Mouse (Mus musculus): ENCODE results near the gene Crtc3. TPM values are rescaled to one million over a fixed set of nuclear protein-coding genes. Genes with fewer than 3 reads are reported as not detected.
A peak's percentile ranks its signal among the peaks of the same experiment; 100 is the strongest.

The Crtc3 gene
- polyA plus RNA-seq, 1 experiment from 2014 or later = 12.6 TPM

DNA sequence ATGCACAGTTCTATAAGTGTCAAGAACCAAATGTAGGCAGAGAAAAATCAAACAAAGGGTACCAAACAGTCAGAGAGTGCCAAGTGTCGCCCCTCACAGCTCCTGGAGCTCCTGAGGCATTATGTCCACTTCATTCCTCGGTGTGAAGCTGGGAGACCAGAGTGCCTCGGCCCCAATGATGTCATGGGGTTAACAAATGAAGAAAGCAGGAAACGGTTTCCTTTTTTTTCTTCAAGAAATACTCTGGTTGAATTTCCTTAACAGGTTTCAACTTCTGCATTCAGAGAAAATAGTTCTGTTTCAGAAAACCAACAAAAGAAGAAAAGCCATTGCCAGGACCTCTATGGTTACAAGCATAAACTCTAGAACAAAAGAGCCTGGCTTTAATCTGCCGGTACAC is 36.4 kb downstream of the Crtc3 start:
- no peak overlapping the region for H3K4me3 ChIP-seq (replicated peaks)
- 28% methylated on average over 5 of the region's 5 CpGs for WGBS
- H3K9ac ChIP-seq = no peak overlapping the region
- H3K27me3 ChIP-seq = no peaks in the 10 kb centered on the region
- H3K27ac ChIP-seq = peak overlapping the region; percentile 53; the same call in 1 of the 2 replicates
- no peak for ATAC-seq (ENCODE audit: low FRiP score)
- H3K4me1 ChIP-seq = peaks cover 32% of the 10 kb centered on the region
- H3K9me3 ChIP-seq = no peaks in the 10 kb centered on the region
- H3K4me2 ChIP-seq = no peak overlapping the region
- H3K36me3 ChIP-seq (replicated peaks) = no peaks in the 10 kb centered on the region

DNA sequence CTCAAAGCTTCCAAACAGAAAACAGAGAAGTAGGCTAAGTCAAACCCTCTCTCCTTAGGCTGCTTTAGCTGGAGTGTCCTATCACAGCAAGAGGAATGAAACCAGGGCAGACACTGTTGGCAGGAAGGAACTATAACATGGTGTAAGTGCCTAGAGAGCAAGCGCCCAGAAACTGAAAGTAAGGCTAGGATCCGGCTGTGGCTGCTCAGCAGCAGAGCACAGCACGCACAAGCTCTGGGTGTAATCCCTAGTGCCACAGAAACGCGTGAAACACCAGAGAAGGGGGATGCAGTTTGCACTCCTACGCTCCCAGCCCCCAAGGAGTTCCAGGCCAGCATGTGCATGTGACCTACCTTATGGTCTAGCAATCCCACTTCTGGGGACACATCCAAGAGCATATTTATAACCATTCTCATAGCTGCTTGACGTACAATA is 41.2 kb downstream of the Crtc3 start:
- peaks cover 18% of the 10 kb centered on the region for H3K4me1 ChIP-seq
- H3K27ac ChIP-seq = no peak overlapping the region
- no peak overlapping the region for H3K4me3 ChIP-seq (replicated peaks)
- H3K27me3 ChIP-seq = no peaks in the 10 kb centered on the region
- no peak overlapping the region for H3K9ac ChIP-seq
- WGBS = 89% methylated on average over 7 of the region's 7 CpGs
- H3K36me3 ChIP-seq (replicated peaks) = no peaks in the 10 kb centered on the region
- ATAC-seq (ENCODE audit: low FRiP score) = no peak
- no peak overlapping the region for H3K4me2 ChIP-seq
- H3K9me3 ChIP-seq = no peaks in the 10 kb centered on the region

DNA sequence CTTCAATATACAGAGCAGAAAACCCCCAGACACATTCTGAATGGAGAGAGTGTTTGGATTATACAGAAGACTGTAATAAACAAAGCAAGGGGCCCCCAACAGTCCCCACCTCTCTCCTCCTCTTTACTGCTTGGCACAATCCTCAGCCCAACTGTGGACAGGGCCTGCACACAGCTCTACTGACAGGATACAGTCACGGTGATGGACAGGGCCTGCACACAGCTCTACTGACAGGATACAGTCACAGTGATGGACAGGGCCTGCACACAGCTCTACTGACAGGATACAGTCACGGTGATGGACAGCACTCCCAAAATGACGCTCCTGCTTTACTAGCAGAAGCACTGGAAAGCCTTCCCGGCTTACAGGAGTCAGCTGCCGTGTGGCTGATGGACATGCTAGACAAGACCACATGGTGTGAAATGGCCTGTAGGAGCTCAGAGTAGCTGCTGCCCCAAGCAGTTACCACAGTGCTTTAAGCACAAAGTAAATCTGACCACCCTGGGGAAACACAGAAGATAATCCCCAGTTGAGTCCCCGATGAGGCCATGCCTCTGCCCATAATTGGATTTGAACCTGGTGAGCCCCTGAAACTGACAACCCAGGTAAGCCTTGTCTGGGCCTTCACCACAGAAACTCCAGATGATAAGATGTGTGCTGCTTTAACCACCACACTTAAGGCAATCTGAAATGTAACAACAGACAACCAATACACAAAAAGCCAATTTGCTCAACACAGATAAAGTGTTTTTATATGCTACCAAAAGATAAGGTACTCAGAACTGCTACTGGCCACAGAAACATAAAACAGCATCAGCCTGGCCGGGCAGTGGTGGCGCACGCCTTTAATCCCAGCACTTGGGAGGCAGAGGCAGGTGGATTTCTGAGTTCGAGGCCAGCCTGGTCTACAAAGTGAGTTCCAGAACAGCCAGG is 42.3 kb downstream of the Crtc3 start:
- Histone ChIP-seq H3K9ac (no peak overlapping the region), H3K27ac (no peak overlapping the region), H3K4me2 (no peak overlapping the region), H3K36me3 (replicated peaks) (no peaks in the 10 kb centered on the region), H3K4me1 (peaks cover 23% of the 10 kb centered on the region), H3K9me3 (no peaks in the 10 kb centered on the region), H3K4me3 (replicated peaks) (no peak overlapping the region), H3K27me3 (no peaks in the 10 kb centered on the region)
- WGBS = 82% methylated on average over 10 of the region's 10 CpGs
- ATAC-seq (ENCODE audit: low FRiP score) = no peak

DNA sequence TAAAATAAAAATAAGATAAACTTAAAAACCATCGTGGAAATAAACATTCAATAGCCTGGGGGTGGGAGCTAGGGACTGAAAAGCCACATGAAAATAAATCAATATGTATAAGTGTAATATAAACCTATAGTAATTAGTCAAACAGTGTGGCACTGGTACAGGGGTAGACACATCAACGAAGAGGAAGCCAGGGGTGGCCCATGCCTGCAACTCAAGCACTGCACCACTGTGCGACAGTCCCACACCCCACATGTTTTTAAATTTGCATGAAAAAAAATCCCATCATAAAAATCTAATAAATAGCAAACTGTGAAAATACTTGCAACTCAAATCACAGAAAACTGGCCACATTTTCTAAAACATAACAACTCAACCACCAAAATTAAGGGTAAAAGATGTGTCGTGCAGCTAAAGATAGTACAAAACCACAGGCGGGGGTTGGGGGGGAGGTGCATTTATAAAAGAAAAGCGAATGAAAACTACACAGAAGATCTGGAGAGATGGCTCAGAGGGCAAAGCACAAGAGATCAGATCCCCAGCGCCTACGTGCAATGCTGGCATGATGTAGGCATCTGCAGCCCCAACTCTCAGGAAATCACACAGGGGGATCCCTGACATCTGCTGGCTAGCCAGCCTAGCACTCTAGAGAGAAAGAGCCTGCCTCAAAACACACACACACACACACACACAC is 45.6 kb downstream of the Crtc3 start:
- Histone ChIP-seq H3K9me3 (no peaks in the 10 kb centered on the region), H3K36me3 (replicated peaks) (no peaks in the 10 kb centered on the region), H3K9ac (no peak overlapping the region), H3K4me2 (no peak overlapping the region), H3K4me1 (peaks cover 27% of the 10 kb centered on the region), H3K27me3 (no peaks in the 10 kb centered on the region), H3K27ac (no peak overlapping the region), H3K4me3 (replicated peaks) (no peak overlapping the region)
- no peak for ATAC-seq (ENCODE audit: low FRiP score)
- WGBS = 85% methylated on average over 8 of the region's 8 CpGs

DNA sequence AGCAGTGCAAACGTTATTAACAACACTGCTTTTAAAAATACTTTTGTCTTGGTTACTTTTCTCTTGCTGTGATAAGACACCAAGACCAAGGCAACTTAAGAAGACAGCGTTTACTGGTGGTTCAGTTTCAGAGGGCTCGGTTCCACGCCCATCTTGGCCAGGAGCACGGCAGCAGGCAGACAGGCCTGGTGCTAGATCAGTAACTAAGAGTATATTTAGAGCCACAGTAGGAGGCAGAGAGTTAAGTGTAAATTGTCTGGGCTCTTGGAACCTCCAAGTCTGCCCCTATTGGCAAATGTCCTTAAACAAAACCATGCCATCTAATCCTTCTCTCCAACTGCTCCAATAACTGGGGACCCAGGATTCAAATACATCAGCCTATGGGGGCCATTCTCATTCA is 46.1 kb downstream of the Crtc3 start:
- H3K27ac ChIP-seq = no peak overlapping the region
- H3K27me3 ChIP-seq = no peaks in the 10 kb centered on the region
- no peaks in the 10 kb centered on the region for H3K36me3 ChIP-seq (replicated peaks)
- WGBS = 76% methylated on average over 5 of the region's 5 CpGs
- no peak overlapping the region for H3K4me2 ChIP-seq
- no peak overlapping the region for H3K4me3 ChIP-seq (replicated peaks)
- ATAC-seq (ENCODE audit: low FRiP score) = no peak
- peaks cover 27% of the 10 kb centered on the region for H3K4me1 ChIP-seq
- H3K9me3 ChIP-seq = no peaks in the 10 kb centered on the region
- H3K9ac ChIP-seq = no peak overlapping the region

DNA sequence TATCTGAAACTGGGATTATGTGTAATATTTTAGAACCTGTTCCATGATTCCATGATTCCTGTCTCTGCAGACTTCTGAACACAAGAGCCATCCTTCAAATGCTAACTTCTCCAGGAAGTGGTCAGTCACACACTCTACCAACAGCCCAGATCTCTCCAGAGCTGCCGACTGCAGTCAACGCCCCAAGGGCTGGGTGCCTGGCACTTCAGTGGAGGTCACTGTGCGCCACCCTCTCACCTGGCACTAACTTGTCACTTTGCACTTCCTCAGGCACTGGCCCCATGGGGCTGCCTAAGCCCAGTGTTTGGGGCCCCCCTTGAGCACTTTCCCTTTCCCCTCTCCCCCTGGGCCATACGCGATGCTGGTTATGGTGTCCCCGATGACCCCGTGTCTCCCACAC is 46.8 kb downstream of the Crtc3 start:
- Histone ChIP-seq H3K27ac (no peak overlapping the region), H3K4me3 (replicated peaks) (no peak overlapping the region), H3K4me1 (peaks cover 31% of the 10 kb centered on the region), H3K27me3 (no peaks in the 10 kb centered on the region), H3K9me3 (no peaks in the 10 kb centered on the region), H3K4me2 (no peak overlapping the region), H3K9ac (no peak overlapping the region), H3K36me3 (replicated peaks) (no peaks in the 10 kb centered on the region)
- 89% methylated on average over 7 of the region's 7 CpGs for WGBS
- ATAC-seq (ENCODE audit: low FRiP score) = no peak

DNA sequence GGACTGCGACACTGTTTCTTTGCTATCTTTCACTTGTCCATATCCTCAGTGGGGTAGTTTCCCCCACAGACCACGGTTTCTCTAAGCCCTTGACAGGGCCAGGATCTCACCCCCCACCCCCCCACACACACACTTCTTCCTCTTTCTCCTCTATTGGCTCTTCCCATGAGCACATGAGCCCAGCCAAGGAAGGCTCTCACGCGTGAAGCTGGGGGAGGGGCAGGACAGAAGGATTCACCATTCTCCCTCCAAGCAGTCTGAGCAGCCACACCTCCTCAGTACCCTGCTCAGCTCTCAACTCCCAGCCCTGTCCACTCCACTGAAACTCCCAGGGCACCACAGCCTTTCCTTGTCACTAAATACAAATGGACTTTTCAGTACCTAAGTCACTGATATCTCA is 47.2 kb downstream of the Crtc3 start:
- H3K9ac ChIP-seq = no peak overlapping the region
- 25% methylated on average over 4 of the region's 4 CpGs for WGBS
- peaks cover 31% of the 10 kb centered on the region for H3K4me1 ChIP-seq
- H3K4me2 ChIP-seq = no peak overlapping the region
- H3K9me3 ChIP-seq = no peaks in the 10 kb centered on the region
- H3K27ac ChIP-seq = no peak overlapping the region
- ATAC-seq (ENCODE audit: low FRiP score) = no peak
- no peak overlapping the region for H3K4me3 ChIP-seq (replicated peaks)
- no peaks in the 10 kb centered on the region for H3K36me3 ChIP-seq (replicated peaks)
- H3K27me3 ChIP-seq = no peaks in the 10 kb centered on the region

DNA sequence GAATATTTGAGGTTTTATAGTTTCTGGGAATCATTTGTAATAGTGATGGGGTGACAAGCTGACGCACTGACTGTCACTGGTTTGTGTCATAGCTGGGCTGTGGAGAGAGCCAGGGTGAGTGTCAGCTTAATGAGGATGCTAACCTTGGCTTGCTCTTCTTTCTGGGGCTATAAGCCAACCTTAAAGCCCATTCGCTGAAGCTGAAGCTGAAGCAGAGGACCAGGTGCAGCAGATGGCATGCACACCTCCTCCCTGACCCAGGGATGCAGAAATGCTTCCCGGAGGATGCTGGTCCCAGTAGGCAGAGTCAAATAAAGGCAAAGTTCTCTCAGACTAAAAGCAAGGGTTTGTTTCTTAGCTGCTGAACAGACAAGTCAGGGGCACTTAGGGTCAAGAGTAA is 48.7 kb downstream of the Crtc3 start:
- 91% methylated on average over 3 of the region's 3 CpGs for WGBS

DNA sequence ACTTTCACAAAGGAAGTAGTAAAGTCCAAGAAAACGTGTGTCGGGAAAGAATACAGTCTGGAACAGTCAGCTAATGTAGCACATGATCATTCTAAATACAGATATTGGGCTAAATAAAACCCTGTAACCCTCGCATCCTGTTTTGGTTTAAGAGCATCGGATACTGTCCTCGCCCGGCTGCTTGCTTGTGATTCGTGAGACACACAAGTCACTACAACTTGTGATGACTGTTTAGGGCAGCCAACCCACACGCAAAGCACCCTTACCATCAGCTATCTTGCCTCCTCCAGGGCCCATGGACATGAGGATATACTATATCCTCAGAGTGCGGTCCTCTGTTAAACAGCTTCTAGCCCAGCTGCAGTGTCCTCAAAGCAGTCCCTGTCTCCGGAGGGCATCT is 50.2 kb downstream of the Crtc3 start:
- Histone ChIP-seq H3K9me3 (no peaks in the 10 kb centered on the region), H3K4me3 (replicated peaks) (no peak overlapping the region), H3K9ac (no peak overlapping the region), H3K27ac (no peak overlapping the region), H3K4me2 (no peak overlapping the region), H3K4me1 (peaks cover 23% of the 10 kb centered on the region), H3K27me3 (no peaks in the 10 kb centered on the region), H3K36me3 (replicated peaks) (no peaks in the 10 kb centered on the region)
- no peak for ATAC-seq (ENCODE audit: low FRiP score)
- 89% methylated on average over 10 of the region's 10 CpGs for WGBS

More for the DNA sequence above, 48.7 kb downstream of the Crtc3 start:
- no peak for ATAC-seq (ENCODE audit: low FRiP score)
- no peak overlapping the region for H3K27ac ChIP-seq
- no peak overlapping the region for H3K4me3 ChIP-seq (replicated peaks)
- no peaks in the 10 kb centered on the region for H3K36me3 ChIP-seq (replicated peaks)
- H3K9ac ChIP-seq = no peak overlapping the region
- H3K9me3 ChIP-seq = no peaks in the 10 kb centered on the region
- H3K4me1 ChIP-seq = peaks cover 25% of the 10 kb centered on the region
- H3K4me2 ChIP-seq = no peak overlapping the region
- H3K27me3 ChIP-seq = no peaks in the 10 kb centered on the region

DNA sequence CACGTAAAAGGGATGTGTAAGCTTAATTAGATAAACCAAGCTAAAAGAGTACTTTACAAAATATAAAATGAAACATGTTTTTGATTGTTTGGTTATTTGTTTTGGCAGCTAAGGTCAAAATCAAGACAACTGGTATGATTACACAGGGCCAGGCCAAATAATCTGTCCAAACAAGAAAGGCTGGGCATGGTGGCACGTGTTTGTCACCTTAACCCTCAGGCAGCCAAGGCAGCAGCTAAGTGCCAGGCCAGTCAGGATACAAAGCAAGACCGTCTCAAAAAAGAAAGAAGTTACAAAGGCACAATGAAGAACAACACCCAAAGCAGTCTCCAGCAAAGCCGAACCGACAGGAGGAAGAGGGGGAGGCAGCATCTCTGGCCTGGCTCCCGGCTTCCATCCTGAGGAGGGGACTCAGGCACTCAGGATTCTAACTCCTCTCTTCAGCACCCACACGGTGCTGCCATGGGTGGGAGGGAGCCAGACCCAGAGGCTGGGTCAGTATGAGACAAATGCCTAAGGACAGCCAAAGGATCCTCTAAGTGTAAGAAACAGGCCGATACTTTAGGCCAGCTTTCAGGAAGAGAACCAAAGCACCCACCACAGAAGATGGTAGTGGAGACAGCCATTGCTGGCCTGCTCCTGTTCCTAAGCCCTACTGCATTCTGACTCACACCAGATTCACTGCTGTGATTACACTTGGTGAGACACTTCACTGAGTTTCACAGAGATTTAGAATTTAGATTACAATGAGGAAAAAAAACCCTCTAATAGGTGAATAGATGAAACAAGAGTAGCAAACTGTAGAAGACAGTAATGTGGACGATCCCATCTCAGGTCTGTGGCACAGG is 51.5 kb downstream of the Crtc3 start:
- no peak overlapping the region for H3K9ac ChIP-seq
- ATAC-seq (ENCODE audit: low FRiP score) = no peak
- WGBS = 67% methylated on average over 9 of the region's 9 CpGs

DNA sequence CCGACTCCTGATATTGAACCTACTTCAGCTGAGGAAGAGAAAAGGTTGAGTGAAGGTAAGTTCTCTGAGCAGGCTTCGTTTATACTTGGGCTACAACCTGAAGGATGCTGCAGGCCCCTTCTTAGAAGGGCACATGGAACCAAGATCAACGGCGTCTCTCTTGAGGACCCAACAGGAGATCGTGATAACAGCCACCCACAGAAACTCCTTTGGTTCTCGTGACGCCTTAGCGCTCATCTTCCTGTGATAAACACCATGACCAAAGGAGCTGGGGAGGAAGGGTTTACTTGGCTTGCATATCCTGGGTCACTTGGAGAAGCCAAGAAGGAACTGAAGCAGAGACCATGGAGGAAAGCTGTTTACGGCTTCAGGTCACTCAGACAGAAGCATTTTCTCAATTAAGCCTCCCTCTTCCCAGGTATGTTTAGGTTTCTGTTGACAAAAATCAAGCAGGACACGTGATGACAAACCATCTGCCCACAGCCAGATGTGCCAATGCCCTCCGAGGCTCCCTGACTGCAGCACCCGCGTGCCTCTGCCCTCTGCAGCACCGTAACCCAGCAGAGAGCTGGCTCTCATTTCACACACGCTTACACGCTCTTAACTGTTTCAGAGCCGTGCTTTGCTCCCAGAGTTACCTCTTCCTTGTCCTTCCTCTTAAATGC is 52.3 kb downstream of the Crtc3 start:
- H3K9ac ChIP-seq = no peak overlapping the region
- H3K4me3 ChIP-seq (replicated peaks) = no peak overlapping the region
- 83% methylated on average over 17 of the region's 17 CpGs for WGBS
- no peak overlapping the region for H3K27ac ChIP-seq
- ATAC-seq (ENCODE audit: low FRiP score) = no peak
- no peak overlapping the region for H3K4me2 ChIP-seq
- H3K36me3 ChIP-seq (replicated peaks) = no peaks in the 10 kb centered on the region
- H3K4me1 ChIP-seq = peaks cover 13% of the 10 kb centered on the region
- H3K9me3 ChIP-seq = no peaks in the 10 kb centered on the region
- H3K27me3 ChIP-seq = no peaks in the 10 kb centered on the region

More for the DNA sequence above, 51.5 kb downstream of the Crtc3 start:
- Histone ChIP-seq H3K4me1 (peaks cover 16% of the 10 kb centered on the region), H3K9me3 (no peaks in the 10 kb centered on the region), H3K36me3 (replicated peaks) (no peaks in the 10 kb centered on the region), H3K27ac (no peak overlapping the region), H3K27me3 (no peaks in the 10 kb centered on the region), H3K4me2 (no peak overlapping the region), H3K4me3 (replicated peaks) (no peak overlapping the region)

DNA sequence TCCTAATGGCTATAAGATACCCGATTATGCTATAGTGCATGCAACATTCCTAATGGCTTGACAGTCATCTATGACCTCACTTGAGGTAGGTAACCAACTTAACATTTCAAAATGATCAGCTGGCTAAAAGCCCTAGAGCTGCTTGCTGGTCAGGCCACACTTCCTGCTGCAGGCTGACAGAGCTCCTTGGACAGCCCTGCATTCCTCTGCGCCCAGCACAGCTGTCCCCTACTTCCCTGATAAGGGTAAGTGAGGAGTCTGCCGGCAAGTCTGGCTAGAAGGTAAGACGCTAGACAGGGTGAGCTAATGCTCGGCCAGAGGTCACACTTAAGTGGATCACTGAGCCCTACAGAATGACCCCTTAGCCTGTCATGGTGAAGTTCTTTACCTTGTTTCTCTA is 52.8 kb downstream of the Crtc3 start:
- H3K27me3 ChIP-seq = no peaks in the 10 kb centered on the region
- no peaks in the 10 kb centered on the region for H3K36me3 ChIP-seq (replicated peaks)
- H3K9me3 ChIP-seq = no peaks in the 10 kb centered on the region
- no peak for ATAC-seq (ENCODE audit: low FRiP score)
- H3K9ac ChIP-seq = no peak overlapping the region
- H3K4me3 ChIP-seq (replicated peaks) = no peak overlapping the region
- no peak overlapping the region for H3K27ac ChIP-seq
- peaks cover 9% of the 10 kb centered on the region; the same call in 1 of the 2 replicates for H3K4me1 ChIP-seq
- 83% methylated on average over 5 of the region's 5 CpGs for WGBS
- no peak overlapping the region for H3K4me2 ChIP-seq
